Mouse (Mus musculus) limb, embryonic 10.5 days (tissue): ENCODE results near the gene Ccdc57. TPM values are rescaled to one million over a fixed set of nuclear protein-coding genes. Genes with fewer than 3 reads are reported as not detected.
A peak's percentile ranks its signal among the peaks of the same experiment; 100 is the strongest.

Experiments
- DNase-seq: peaks from one replicate; pipeline ENCODE4 v3.0.0-alpha.2; 2017; ENCODE audit warnings: low spot score
- H3K27ac ChIP-seq: fragments of 300-500 bp; sonication (generic); 2 replicates; pipeline ENCODE4 v1.5.1; 2016; ENCODE audit warnings: mild to moderate bottlenecking
- H3K27me3 ChIP-seq: fragments of 300-500 bp; sonication (generic); 2 replicates; pipeline ENCODE4 v1.6.1; 2016; ENCODE audit warnings: low read depth, mild to moderate bottlenecking; ENCODE audit not compliant: poor library complexity, severe bottlenecking
- H3K36me3 ChIP-seq: fragments of 300-500 bp; sonication (generic); 2 replicates; pipeline ENCODE4 v1.6.1; 2016; ENCODE audit warnings: mild to moderate bottlenecking, moderate library complexity
- H3K4me1 ChIP-seq: fragments of 300-500 bp; sonication (generic); 2 replicates; pipeline ENCODE4 v1.6.1; 2016
- H3K4me3 ChIP-seq: fragments of 300-500 bp; sonication (generic); 2 replicates; pipeline ENCODE4 v1.5.1; 2016; ENCODE audit warnings: mild to moderate bottlenecking, moderate library complexity
- H3K9me3 ChIP-seq: fragments of 300-500 bp; sonication (generic); replicated peaks from 2 replicates; pipeline ENCODE4 v1.6.1; 2016; ENCODE audit warnings: mild to moderate bottlenecking
- WGBS: fragments of 180-500 bp; shearing (Covaris S2); methylation state at CpG from one replicate; pipeline ENCODE4 v1.1.7; 2016; 5-methylcytosine and 5-hydroxymethylcytosine counted together
- polyA plus RNA-seq: library from polyadenylated mRNA; unstranded; fragments of >200 nt; fragmentation: Nextera tagmentation; extraction: Ambion mirVana; gene quantifications from 2 replicates; pipeline ENCODE4 v1.2.1, GENCODE M21; 2016

Gene Ccdc57
- polyA plus RNA-seq, 1 experiment from 2014 or later: 7.2 TPM

GRCm38 (mm10) chr11:120961594-120961993, 28.9 kb upstream of the Ccdc57 start:
- H3K36me3 ChIP-seq: peaks cover 99% of the 10 kb centered on the region

GRCm38 (mm10) chr11:120960248-120960647, 27.6 kb upstream of the Ccdc57 start:
- no peak overlapping the region for H3K4me3 ChIP-seq
- peaks cover 13% of the 10 kb centered on the region for H3K4me1 ChIP-seq
- peaks cover 99% of the 10 kb centered on the region for H3K36me3 ChIP-seq
- H3K27me3 ChIP-seq: no peaks in the 10 kb centered on the region
- no peak overlapping the region for H3K27ac ChIP-seq
- DNase-seq: no peak
- H3K9me3 ChIP-seq: no peaks in the 10 kb centered on the region
- 68% methylated on average over 1 of the region's 1 CpGs for WGBS

More at GRCm38 (mm10) chr11:120961594-120961993, 28.9 kb upstream of the Ccdc57 start:
- H3K4me3 ChIP-seq: no peak overlapping the region
- WGBS: 89% methylated on average over 7 of the region's 7 CpGs
- H3K9me3 ChIP-seq: no peaks in the 10 kb centered on the region
- H3K27me3 ChIP-seq: no peaks in the 10 kb centered on the region
- DNase-seq: no peak
- H3K4me1 ChIP-seq: peaks cover 11% of the 10 kb centered on the region; the same call in 1 of the 2 replicates
- H3K27ac ChIP-seq: no peak overlapping the region

GRCm38 (mm10) chr11:120959564-120959963, 26.9 kb upstream of the Ccdc57 start:
- no peak overlapping the region for H3K4me3 ChIP-seq
- no peak overlapping the region for H3K27ac ChIP-seq
- H3K4me1 ChIP-seq: peaks cover 16% of the 10 kb centered on the region

GRCm38 (mm10) chr11:120959066-120959465, 26.4 kb upstream of the Ccdc57 start:
- Histone ChIP-seq H3K27me3 (no peaks in the 10 kb centered on the region), H3K36me3 (peaks cover 98% of the 10 kb centered on the region), H3K27ac (0 out of 2 replicates have a peak overlapping the region, but pooled peaks have one; percentile 9), H3K4me1 (peaks cover 16% of the 10 kb centered on the region), H3K4me3 (no peak overlapping the region), H3K9me3 (no peaks in the 10 kb centered on the region)
- WGBS: 91% methylated on average over 18 of the region's 18 CpGs
- DNase-seq: no peak

More at GRCm38 (mm10) chr11:120959564-120959963, 26.9 kb upstream of the Ccdc57 start:
- WGBS: 86% methylated on average over 3 of the region's 3 CpGs
- Histone ChIP-seq H3K27me3 (no peaks in the 10 kb centered on the region), H3K36me3 (peaks cover 99% of the 10 kb centered on the region), H3K9me3 (no peaks in the 10 kb centered on the region)
- no peak for DNase-seq

- H3K27me3 ChIP-seq: no peaks in the 10 kb centered on the region
- no peak for DNase-seq
- peaks cover 96% of the 10 kb centered on the region for H3K36me3 ChIP-seq
- WGBS: 80% methylated on average over 15 of the region's 15 CpGs
- no peak overlapping the region for H3K4me3 ChIP-seq
- H3K27ac ChIP-seq: no peak overlapping the region
- no peaks in the 10 kb centered on the region for H3K9me3 ChIP-seq
- peaks cover 16% of the 10 kb centered on the region for H3K4me1 ChIP-seq
These were observed 25.1 kb upstream of the Ccdc57 start for GRCm38 (mm10) chr11:120957731-120958257.

GRCm38 (mm10) chr11:120957052-120957451, 24.4 kb upstream of the Ccdc57 start:
- WGBS: 77% methylated on average over 8 of the region's 8 CpGs
- peaks cover 96% of the 10 kb centered on the region for H3K36me3 ChIP-seq
- peaks cover 20% of the 10 kb centered on the region for H3K4me1 ChIP-seq

GRCm38 (mm10) chr11:120955701-120956100, 23.0 kb upstream of the Ccdc57 start:
- peaks cover 34% of the 10 kb centered on the region for H3K4me1 ChIP-seq
- no peak for DNase-seq
- H3K36me3 ChIP-seq: peaks cover 86% of the 10 kb centered on the region
- H3K27ac ChIP-seq: no peak overlapping the region
- 90% methylated on average over 8 of the region's 8 CpGs for WGBS
- no peak overlapping the region for H3K4me3 ChIP-seq
- H3K27me3 ChIP-seq: no peaks in the 10 kb centered on the region
- H3K9me3 ChIP-seq: no peaks in the 10 kb centered on the region

More at GRCm38 (mm10) chr11:120957052-120957451, 24.4 kb upstream of the Ccdc57 start:
- H3K27me3 ChIP-seq: no peaks in the 10 kb centered on the region
- no peak overlapping the region for H3K27ac ChIP-seq
- no peak for DNase-seq
- no peaks in the 10 kb centered on the region for H3K9me3 ChIP-seq
- no peak overlapping the region for H3K4me3 ChIP-seq

- Histone ChIP-seq H3K27me3 (peaks cover 1% of the 10 kb centered on the region; the same call in 1 of the 2 replicates), H3K4me1 (peaks cover 41% of the 10 kb centered on the region), H3K27ac (no peak overlapping the region), H3K36me3 (peaks cover 79% of the 10 kb centered on the region), H3K9me3 (no peaks in the 10 kb centered on the region), H3K4me3 (no peak overlapping the region)
- 83% methylated on average over 5 of the region's 5 CpGs for WGBS
- no peak for DNase-seq
These were observed 22.3 kb upstream of the Ccdc57 start for GRCm38 (mm10) chr11:120954936-120955335.

- no peak for DNase-seq
- WGBS: 81% methylated on average over 9 of the region's 9 CpGs
These were observed 19.4 kb upstream of the Ccdc57 start for GRCm38 (mm10) chr11:120951731-120952730.

GRCm38 (mm10) chr11:120951237-120951636, 18.6 kb upstream of the Ccdc57 start:
- H3K36me3 ChIP-seq: peaks cover 42% of the 10 kb centered on the region
- DNase-seq: no peak
- peak overlapping the region; percentile 89 for H3K27ac ChIP-seq
- no peaks in the 10 kb centered on the region for H3K9me3 ChIP-seq
- H3K4me3 ChIP-seq: peak overlapping the region; percentile 68
- H3K4me1 ChIP-seq: peaks cover 52% of the 10 kb centered on the region
- H3K27me3 ChIP-seq: peaks cover 16% of the 10 kb centered on the region; the same call in 1 of the 2 replicates
- 56% methylated on average over 8 of the region's 8 CpGs for WGBS

More at GRCm38 (mm10) chr11:120951731-120952730, 19.4 kb upstream of the Ccdc57 start:
- peak overlapping the region; percentile 89; the same call in 1 of the 2 replicates for H3K27ac ChIP-seq
- H3K9me3 ChIP-seq: no peaks in the 10 kb centered on the region
- H3K4me3 ChIP-seq: peak overlapping the region; percentile 68; the same call in 1 of the 2 replicates
- H3K4me1 ChIP-seq: peaks cover 55% of the 10 kb centered on the region
- peaks cover 16% of the 10 kb centered on the region; the same call in 1 of the 2 replicates for H3K27me3 ChIP-seq
- H3K36me3 ChIP-seq: peaks cover 50% of the 10 kb centered on the region

GRCm38 (mm10) chr11:120950281-120951202, 17.9 kb upstream of the Ccdc57 start:
- Histone ChIP-seq H3K27me3 (peaks cover 16% of the 10 kb centered on the region; the same call in 1 of the 2 replicates), H3K9me3 (no peaks in the 10 kb centered on the region), H3K36me3 (peaks cover 35% of the 10 kb centered on the region), H3K27ac (peak overlapping the region; percentile 89), H3K4me1 (peaks cover 52% of the 10 kb centered on the region), H3K4me3 (peak overlapping the region; percentile 68)
- WGBS: 2% methylated on average over 39 of the region's 39 CpGs
- DNase-seq: peak; percentile 93

GRCm38 (mm10) chr11:120949863-120950262, 17.2 kb upstream of the Ccdc57 start:
- H3K4me1 ChIP-seq: peaks cover 50% of the 10 kb centered on the region
- DNase-seq: peak; percentile 51
- peak overlapping the region; percentile 89 for H3K27ac ChIP-seq

More at GRCm38 (mm10) chr11:120949863-120950262, 17.2 kb upstream of the Ccdc57 start:
- Histone ChIP-seq H3K9me3 (no peaks in the 10 kb centered on the region), H3K4me3 (peak overlapping the region; percentile 68), H3K36me3 (peaks cover 28% of the 10 kb centered on the region), H3K27me3 (peaks cover 20% of the 10 kb centered on the region; the same call in 1 of the 2 replicates)
- 12% methylated on average over 10 of the region's 10 CpGs for WGBS
